Mouse (Mus musculus) naive thymus-derived CD4-positive, alpha-beta T cell, adult 2 months (primary cell): ENCODE data around the gene Ndufs8.
"Not testable (repeated sequence)": the region's sequence is repeated elsewhere in the genome, so short reads cannot be mapped to it uniquely, and the experiment has no call there.

Experiments used
- DNase-seq: peaks from one replicate; pipeline ENCODE4 v3.0.0-alpha.2; 2011; ENCODE audit warnings: low read depth

The Ndufs8 gene

GRCm38 (mm10) chr19:3912337-3913204 lies at the start of gene Ndufs8:
TSS of gene Ndufs8 (minus strand) at chr19:3912774.
- peak; percentile 97 for DNase-seq

GRCm38 (mm10) chr19:3961805-3962204 lies 49.2 kb upstream of the Ndufs8 start:
- DNase-seq: not testable (repeated sequence)

GRCm38 (mm10) chr19:3960211-3960610 lies 47.6 kb upstream of the Ndufs8 start:
- no peak for DNase-seq

- DNase-seq: no peak
Measured at GRCm38 (mm10) chr19:3959030-3959429, 46.5 kb upstream of the Ndufs8 start.

- DNase-seq: no peak
Measured at GRCm38 (mm10) chr19:3958470-3958869, 45.9 kb upstream of the Ndufs8 start, which contains the start of gene Aldh3b3. TSS of gene Aldh3b3 (plus strand) at chr19:3958645.

- not testable (repeated sequence) for DNase-seq
Measured at GRCm38 (mm10) chr19:3957296-3958036, 44.9 kb upstream of the Ndufs8 start.

- DNase-seq: no peak
Measured at GRCm38 (mm10) chr19:3955804-3956203, 43.2 kb upstream of the Ndufs8 start.

GRCm38 (mm10) chr19:3955033-3955432 lies 42.5 kb upstream of the Ndufs8 start:
- no peak for DNase-seq

- DNase-seq: no peak
Measured at GRCm38 (mm10) chr19:3952099-3952498, 39.5 kb upstream of the Ndufs8 start.

GRCm38 (mm10) chr19:3951461-3951860 lies 38.9 kb upstream of the Ndufs8 start:
- DNase-seq: no peak

- no peak for DNase-seq
Measured at GRCm38 (mm10) chr19:3950331-3950730, 37.8 kb upstream of the Ndufs8 start.

- DNase-seq: no peak
Measured at GRCm38 (mm10) chr19:3948546-3948945, 36.0 kb upstream of the Ndufs8 start.

- DNase-seq: no peak
Measured at GRCm38 (mm10) chr19:3947813-3948212, 35.2 kb upstream of the Ndufs8 start.

- DNase-seq: peak; percentile 80
Measured at GRCm38 (mm10) chr19:3946715-3947114, 34.1 kb upstream of the Ndufs8 start.

- peak; percentile 74 for DNase-seq
Measured at GRCm38 (mm10) chr19:3945872-3946564, 33.4 kb upstream of the Ndufs8 start.

GRCm38 (mm10) chr19:3942986-3943735 lies 30.6 kb upstream of the Ndufs8 start:
- DNase-seq: peak; percentile 78

GRCm38 (mm10) chr19:3942315-3942714 lies 29.7 kb upstream of the Ndufs8 start:
- DNase-seq: no peak

- peak; percentile 69 for DNase-seq
Measured at GRCm38 (mm10) chr19:3935896-3936850, 23.6 kb upstream of the Ndufs8 start.

GRCm38 (mm10) chr19:3935032-3935895 lies 22.7 kb upstream of the Ndufs8 start, which contains the start of gene Unc93b1:
TSS of gene Unc93b1 (plus strand) at chr19:3935186.
- DNase-seq: peak; percentile 64
